Mouse (Mus musculus): ENCODE measurements around the gene Nhlrc1. TPM values are rescaled to one million over a fixed set of nuclear protein-coding genes. Genes with fewer than 3 reads are reported as not detected.

Gene Nhlrc1
- total RNA-seq, 4 experiments from 2014 or later = 5.3 to 6.8 (median 5.6) TPM

DNA sequence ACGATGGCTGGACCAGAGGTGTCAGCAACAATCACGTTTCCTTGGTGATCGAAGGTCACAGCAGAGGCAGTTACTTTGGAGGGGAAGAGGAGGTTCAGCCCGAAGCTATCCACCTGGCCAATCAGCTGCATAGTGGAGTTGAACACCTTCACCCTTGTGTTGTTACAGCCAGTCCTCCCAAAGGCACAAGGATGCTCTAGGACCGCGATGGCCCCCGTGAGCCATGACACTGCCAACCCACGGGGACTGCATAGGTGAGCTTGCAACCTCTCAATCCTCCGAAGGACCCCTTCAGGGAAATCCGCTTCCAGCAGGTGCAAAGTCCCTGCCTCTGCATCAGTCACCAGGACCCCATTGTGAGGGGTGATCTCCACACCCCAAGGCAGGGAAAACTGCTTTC, 910 bp downstream of the Nhlrc1 start:
- DNase-seq (ENCODE audit: low spot score in 2 of 2) = no peak

DNA sequence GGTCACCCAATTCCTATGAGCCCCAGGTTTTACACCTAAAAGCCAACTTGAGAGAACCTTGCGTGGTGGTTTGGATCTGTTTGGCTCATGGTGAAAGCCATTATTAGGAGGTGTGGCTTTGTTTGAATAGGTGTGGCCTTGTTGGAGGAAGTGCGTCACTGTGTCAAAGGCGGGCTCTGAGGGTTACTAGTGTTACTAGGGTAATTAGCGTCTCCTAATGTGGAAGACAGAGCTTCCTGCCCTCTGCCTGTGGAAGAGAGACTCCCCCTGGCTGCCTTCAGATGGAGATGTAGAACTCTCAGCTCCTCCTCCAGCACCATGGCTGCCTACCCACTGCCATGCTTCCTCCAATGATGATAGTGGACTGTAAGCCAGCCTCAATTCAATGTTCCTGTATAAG, 13.1 kb downstream of the Nhlrc1 start:
- DNase-seq (ENCODE audit: low spot score in 2 of 2) = no peak

DNA sequence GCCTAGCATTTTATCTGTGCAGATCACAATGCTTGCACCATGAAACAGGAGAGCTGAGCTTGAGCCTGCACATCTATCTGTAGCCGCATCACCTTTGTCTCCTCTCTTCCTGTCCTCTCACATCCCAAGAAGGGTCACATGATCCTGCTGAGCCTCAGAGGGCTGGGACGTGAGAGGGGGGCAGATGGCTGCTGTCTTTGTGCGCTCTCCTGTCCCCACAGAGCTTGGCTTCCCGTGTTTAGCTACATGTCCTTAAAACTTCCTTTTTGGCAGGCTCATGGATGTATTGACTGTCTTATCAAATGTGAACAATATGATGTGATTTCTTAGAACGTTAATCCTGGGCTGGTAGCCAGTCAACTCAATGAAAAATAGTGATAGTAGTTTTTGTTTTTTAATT, 15.2 kb downstream of the Nhlrc1 start:
- DNase-seq (ENCODE audit: low spot score in 2 of 2) = no peak

DNA sequence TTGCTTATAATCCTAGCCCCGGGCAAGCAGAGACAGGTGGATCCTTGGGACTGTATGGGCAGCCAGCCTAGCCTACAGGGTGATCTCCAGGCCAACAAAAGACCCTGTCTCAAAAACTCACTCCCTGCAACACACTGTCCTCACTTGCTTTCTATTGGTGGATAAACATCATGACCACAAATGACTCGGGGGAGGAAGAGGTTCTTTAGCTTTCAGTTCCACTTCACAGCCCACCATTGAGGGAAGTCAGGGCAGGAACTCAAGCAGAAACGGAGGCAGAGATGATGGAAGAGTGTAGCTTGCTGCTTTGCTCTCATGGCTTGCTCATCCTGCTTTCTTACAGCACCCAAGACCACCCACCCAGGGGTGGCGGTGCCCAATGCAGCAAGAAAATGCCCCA, 17.3 kb downstream of the Nhlrc1 start:
- no peak for DNase-seq (ENCODE audit: low spot score in 2 of 2)

DNA sequence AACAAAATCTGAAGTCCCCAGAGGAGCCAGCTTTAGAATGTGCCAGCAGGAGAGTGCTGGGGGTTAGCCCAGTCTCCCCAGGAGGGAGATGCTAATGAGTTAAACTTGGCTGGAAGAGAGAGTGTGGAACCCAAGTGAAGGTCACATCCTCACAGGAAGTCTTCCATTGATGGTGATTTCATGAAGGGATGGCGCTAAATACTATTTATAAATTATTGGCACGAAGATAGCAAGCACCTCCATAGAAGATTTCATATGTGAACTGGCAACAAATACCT, 21.4 kb downstream of the Nhlrc1 start:
- DNase-seq (ENCODE audit: low spot score in 2 of 2) = no peak

DNA sequence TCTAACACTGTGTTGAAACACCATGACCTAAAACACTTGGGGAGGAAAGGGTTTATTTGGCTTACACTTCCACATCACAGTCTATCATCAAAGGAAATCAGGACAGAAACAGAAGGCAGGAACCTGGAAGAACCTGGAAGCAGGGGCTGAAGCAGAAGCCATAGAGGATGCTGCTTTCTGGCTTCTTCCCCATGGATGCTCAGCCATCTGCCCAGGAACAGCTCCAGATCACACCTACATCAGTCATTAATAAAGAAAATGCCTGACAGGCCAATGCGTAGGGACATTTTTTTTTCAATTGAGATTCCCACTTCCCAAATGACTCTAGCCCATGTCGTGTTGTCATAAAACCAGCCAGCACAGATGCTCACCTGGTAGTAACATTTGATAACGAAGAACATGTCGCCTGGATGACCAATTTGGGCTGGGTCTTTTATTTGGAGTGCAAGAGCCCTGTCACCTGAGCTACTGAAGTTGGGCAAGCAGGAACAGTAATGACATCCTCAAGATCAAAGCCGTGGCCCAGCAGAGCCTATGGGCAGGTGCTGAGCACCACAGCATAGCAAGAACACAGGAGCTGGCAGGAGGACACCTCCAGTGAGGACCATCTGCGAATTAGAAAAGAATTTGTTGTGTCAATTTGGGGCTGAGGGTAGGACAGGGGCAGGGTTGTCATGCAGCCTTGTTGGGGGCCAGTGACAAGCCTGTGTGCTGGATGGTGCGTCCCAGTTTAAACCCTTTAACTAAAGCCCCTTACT, 22.0 kb downstream of the Nhlrc1 start:
- no peak for DNase-seq (ENCODE audit: low spot score in 2 of 2)

DNA sequence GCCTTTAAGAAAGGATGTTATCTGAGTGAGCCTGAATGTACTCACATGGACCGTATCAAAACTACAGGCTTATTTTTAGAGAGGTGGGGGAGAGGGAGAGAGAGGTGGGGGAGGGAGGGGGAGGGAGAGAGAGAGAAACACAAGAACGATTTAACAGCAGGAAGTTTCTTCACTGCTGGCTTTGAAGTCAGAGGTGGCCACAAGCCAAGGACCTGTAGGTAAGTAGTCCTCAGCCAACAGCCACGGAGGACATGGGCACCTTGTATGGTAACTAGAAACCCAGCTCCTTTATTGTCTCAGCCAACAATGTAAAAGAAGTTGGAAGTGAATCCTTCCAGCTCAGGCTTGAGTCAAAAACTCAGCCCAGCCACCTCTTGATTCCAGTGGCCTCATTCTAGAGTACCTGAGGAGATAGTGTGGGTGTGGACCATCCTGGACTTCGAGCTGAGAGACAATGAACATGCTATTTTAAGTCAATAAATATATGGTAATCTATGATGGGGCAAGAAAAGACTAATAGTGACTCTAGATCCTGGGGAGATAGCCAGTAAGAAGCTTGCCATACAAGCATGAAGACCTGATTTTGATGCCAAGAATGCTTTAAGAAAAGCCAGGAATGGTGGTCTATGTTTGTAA, 24.2 kb downstream of the Nhlrc1 start:
- no peak for DNase-seq (ENCODE audit: low spot score in 2 of 2)

DNA sequence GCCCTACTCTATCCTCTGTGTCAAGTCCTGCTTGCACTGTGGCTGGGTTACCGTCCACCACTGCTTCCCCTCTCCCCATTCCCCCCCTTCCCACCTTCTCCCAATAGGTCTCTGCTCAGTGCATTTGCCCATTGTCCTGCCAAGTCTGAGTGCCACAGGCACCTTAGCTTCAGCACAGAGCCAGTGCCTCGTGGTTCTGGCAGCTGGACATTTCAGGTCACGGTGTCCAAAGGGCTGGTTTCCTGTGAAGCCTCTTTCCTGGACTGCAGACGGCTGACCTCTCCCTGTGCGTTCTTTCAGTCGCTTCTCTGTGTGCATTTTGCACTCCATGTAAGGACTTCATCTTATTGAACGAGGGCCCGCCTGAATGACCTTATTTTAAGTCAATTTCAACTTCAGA, 26.7 kb downstream of the Nhlrc1 start:
- no peak for DNase-seq (ENCODE audit: low spot score in 2 of 2)

DNA sequence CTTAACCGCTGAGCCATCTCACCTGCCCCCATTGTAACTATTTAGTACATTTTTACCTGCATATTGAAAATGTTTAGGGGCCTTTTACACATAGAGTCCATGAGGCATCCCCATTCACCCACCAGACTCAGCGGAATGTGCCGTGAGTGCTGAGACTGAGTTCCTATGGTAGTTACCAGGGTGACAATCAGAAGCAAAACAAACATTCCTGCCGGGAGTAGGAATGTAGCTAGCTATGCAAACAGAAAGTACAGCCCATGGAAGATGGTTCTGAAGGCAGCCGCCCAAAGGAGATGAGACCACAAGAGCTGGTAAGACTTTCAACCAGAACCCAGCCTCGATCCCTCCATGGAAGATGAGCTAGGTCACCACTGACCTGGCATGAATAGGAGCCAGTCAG, 28.4 kb downstream of the Nhlrc1 start:
- DNase-seq (ENCODE audit: low spot score in 2 of 2) = no peak

DNA sequence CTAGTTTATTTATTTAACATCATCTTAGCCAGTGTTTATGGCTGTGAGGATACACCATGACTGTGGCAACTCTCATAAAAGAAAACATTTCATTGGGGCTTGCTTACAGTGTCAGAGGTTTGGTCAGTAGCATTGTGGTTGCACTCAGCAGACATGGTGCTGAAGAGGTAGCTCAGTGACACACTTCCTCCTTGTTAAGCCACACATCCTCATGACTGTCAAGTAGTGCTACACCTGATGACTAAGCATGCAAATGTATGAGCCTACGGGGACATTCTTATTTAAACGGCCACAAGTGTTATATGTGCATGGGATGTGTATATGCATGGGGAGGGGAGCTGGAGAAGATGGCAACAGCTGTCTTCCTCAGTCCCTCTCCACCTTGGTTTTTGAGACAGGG, 30.8 kb downstream of the Nhlrc1 start:
- DNase-seq (ENCODE audit: low spot score in 2 of 2) = no peak

DNA sequence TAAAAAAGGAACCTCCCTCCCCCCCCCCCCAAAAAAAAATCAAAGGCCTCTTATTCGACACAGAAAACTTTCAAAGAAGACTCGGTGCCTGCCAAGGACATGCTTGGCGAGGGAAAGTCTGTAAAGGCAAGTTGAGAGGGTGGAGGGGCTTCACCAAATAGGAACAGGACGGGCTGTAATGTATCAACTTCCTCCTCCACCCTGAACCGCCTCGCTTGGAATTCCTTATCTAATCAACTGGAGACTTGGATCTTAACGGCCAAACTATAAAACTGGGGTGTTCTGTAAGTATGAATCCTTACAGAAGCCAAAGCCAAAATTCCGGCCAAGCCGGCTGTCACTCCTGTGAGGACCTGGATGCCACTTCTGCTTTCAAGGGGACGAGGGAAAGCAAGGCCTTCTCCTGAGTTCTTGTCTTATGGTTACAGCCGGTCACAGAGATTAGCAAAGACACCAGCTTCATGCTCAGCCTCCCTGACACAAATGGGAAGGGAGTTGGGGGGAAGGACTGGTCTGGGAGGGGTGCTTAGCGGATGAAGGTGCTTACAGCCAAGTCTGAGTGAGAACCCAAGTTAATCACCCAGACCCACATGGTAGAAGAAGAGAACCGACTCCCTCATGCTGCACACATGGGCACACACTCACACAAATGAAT, 34.7 kb downstream of the Nhlrc1 start:
- DNase-seq (ENCODE audit: low spot score in 2 of 2) = no peak

DNA sequence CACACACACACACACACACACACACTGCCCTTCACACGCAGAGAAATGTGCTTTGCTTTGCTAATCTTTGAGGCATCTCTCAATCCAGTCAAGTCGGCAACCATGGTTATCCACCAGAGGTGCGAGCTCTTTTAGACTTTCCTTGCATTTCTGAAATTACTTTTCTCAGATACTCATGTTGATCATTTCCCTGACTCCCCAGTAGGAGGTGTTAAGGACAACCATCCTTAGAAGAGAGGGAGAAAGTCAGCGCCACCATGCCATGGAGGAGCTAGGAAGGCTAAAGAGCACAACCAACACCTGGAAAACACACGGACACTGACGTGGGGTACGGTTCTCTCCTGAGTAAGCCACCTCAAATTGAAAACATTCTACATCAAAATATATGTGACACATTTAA, 38.1 kb downstream of the Nhlrc1 start:
- no peak for DNase-seq (ENCODE audit: low spot score in 2 of 2)

DNA sequence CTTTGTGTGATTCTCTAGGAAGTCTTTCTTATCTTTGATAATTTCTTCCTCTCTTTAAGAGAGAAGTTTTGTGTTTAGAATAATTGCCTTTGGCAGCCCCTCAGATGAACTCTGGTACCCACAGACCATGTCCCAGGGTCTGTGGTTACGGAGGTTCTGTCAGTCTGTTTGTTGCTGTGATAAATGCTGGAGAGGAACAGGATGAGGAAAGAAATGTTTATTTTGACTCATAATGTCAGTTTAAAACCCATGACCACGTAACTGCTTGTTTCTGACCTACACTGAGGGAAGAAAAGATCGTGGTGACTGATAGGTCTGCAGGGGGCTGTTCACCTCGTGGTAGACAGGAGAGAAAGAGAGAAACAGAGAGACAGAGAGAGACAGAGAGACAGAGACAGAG, 38.7 kb downstream of the Nhlrc1 start:
- no peak for DNase-seq (ENCODE audit: low spot score in 2 of 2)

DNA sequence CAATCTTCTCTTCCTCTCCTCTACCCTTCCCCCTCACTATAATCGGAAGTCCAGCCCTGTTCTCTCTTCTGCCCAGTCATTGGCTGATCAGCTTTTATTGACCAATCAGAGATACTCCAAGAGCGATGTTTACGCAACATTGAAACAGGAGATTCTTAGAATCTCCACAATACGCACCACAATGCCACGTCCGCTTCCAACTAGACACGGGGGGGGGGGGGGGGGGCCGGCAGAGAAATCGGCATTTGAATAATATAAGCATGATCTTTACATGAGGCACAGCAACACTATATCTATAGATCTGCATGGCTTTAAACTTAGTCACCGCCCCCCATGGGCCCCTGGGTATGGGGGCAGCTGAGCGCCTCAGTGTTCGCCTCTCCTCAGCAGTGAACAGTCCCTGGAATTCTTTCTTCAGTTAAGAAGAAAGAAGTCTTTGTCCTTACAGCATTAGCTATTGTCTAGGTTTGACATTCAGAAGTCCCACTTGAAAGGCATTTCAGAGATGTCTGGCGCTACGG, 39.6 kb downstream of the Nhlrc1 start:
- DNase-seq (ENCODE audit: low spot score in 2 of 2) = no peak

DNA sequence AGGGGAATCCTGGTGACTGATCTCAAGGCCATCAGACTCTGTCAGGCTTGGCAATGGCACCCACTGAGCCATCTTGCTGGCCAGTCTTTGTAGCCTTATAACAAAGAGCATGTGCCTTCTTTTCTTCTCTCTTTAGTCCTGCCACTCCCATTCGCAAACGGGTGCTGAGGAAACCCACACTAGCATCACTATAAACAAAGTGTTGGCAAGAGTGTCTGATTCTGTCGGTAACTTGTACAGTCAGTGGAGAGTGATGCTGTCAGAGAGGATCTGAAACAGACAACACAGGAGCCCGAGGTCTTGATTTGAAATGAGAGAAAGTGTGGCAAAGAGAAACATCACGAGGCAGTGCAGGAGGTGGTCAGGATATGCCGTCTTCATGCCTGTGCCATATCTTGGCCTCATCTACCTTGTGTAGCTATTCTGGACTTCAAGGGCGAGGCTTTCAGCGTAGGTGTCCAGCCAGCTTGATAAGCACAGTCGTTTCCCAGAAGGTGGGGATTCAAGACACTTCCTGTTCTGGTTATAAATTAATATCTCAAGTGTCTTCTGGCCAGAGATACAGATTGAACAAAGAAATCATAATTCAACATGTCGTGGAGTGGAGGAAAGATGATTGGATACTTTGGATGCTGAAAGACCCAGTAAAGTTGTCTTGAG, 44.2 kb downstream of the Nhlrc1 start:
- DNase-seq (ENCODE audit: low spot score in 2 of 2) = no peak

DNA sequence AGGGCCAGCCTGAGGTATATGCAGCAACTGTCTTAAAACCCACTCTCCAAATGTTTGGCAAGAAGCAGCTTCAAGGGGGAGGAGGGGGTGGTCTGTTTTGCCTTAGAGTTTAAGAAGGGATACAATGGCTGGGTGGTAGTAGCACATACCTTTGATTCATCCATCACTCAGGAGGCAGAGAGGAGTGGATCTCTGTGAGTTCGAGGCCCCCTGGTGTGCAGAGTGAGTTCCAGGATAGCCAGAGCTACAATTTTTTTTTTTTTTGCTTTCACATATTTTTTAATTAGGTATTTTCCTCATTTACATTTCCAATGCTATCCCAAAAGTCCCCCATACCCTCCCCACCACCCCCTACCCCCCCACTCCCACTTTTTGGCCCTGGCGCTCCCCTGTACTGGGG, 46.0 kb downstream of the Nhlrc1 start:
- DNase-seq (ENCODE audit: low spot score in 2 of 2) = no peak

DNA sequence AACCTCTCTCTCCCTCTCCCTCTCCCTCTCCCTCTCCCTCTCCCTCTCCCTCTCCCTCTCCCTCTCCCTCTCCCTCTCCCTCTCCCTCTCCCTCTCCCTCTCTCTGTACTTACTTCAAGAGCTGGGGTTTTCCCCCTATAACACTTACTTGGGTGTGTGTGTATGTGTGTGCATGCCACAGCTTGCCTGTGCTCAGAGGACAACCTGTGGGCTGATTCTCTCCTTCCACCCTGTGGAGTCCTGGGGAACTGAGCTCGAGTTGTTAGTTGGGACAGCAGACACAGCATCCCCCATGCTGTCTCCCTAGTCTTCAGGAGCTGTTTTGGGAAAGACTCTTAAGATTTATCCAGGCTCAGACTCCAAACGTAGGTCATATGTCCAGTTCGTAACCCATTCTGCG, 47.3 kb downstream of the Nhlrc1 start:
- DNase-seq (ENCODE audit: low spot score in 2 of 2) = no peak

Other genes starting within 250 kb of the Nhlrc1 start
- gene Kif13a, start 85.0 kb downstream of the Nhlrc1 start, total RNA-seq (2022) = 100 to 1,000 TPM in 2 of 4 experiments, 10 to 100 TPM in 2; 88.4 to 103 (median 97.4) TPM
- 1 to 10 TPM; 6.7 to 8.4 (median 7.0) TPM for gene Kdm1b, start 28.6 kb upstream of the Nhlrc1 start, total RNA-seq (2022)
- gene Tpmt, start 29.9 kb upstream of the Nhlrc1 start, total RNA-seq (2022) = 1 to 10 TPM; 3.6 to 8.1 (median 5.1) TPM
- gene Dek, start 91.4 kb upstream of the Nhlrc1 start, total RNA-seq (2022) = 10 to 100 TPM; 30.6 to 39.9 (median 36.6) TPM
- 10 to 100 TPM; 21.9 to 28.1 (median 22.9) TPM for gene Rnf144b, start 107.8 kb upstream of the Nhlrc1 start, total RNA-seq (2022)